Mouse (Mus musculus) CH12.LX (cell line): Measurements from ENCODE around the gene Stat1. TPM values are rescaled to one million over a fixed set of nuclear protein-coding genes. Genes with fewer than 3 reads are reported as not detected.

Source experiments
- DNase-seq: peaks from one replicate; pipeline ENCODE4 v3.0.0-alpha.2; 2013; ENCODE audit errors: extremely low read depth
- H3K27ac ChIP-seq: 2 replicates; pipeline ENCODE4 v1.5.1; 2012; ENCODE audit warnings: low read depth, mild to moderate bottlenecking, control low read depth, moderate library complexity; ENCODE audit not compliant: insufficient read depth
- H3K27me3 ChIP-seq: replicated peaks from 2 replicates; pipeline ENCODE3; 2012; ENCODE audit warnings: inconsistent platforms
- H3K36me3 ChIP-seq, 2 experiments: replicated peaks in 1 of 2; 2 replicates each; pipeline versions ENCODE3 to v1.6.1; 2012; ENCODE audit warnings: inconsistent platforms in 1 of 2, low read length in 1 of 2, mild to moderate bottlenecking in 1 of 2, mixed read lengths in 1 of 2, moderate library complexity in 1 of 2; ENCODE audit not compliant: control insufficient read depth in 1 of 2, insufficient read depth in 1 of 2
- H3K4me1 ChIP-seq, 2 experiments: 2 replicates each; pipeline ENCODE4 v1.6.1; 2012; ENCODE audit warnings: inconsistent platforms in 1 of 2, moderate library complexity in 1 of 2; ENCODE audit not compliant: insufficient read depth in 2 of 2, control insufficient read depth in 1 of 2
- H3K4me2 ChIP-seq: 2 replicates; pipeline ENCODE4 v1.6.1; 2012; ENCODE audit warnings: low read depth, mild to moderate bottlenecking, control low read depth; ENCODE audit not compliant: poor library complexity, insufficient read depth, severe bottlenecking
- H3K4me3 ChIP-seq, 3 experiments: fragments of 150-350 bp in 1 of 3; sonication (generic) in 1 of 3; replicated peaks in 1 of 3; 2 replicates each; pipeline versions ENCODE3 to v1.5.1; 2011 to 2012; ENCODE audit warnings: low read depth in 2 of 3, low read length in 2 of 3, mild to moderate bottlenecking in 2 of 3, moderate library complexity in 2 of 3, control low read depth in 1 of 3, improper control_type of control experiment in 1 of 3, inconsistent platforms in 1 of 3, mixed read lengths in 1 of 3; ENCODE audit not compliant: poor library complexity in 1 of 3
- H3K79me2 ChIP-seq: replicated peaks from 2 replicates; pipeline ENCODE4 v1.6.1; 2012; ENCODE audit warnings: mild to moderate bottlenecking, moderate library complexity; ENCODE audit not compliant: control insufficient read depth, poor library complexity, insufficient read depth, severe bottlenecking; ENCODE audit errors: extremely low read depth
- H3K9ac ChIP-seq: 2 replicates; pipeline ENCODE4 v1.6.1; 2012; ENCODE audit warnings: low read depth, mild to moderate bottlenecking, control low read depth, moderate library complexity; ENCODE audit not compliant: insufficient read depth
- H3K9me3 ChIP-seq: replicated peaks from 2 replicates; pipeline ENCODE3; 2012; ENCODE audit warnings: low read length, inconsistent platforms, mixed read lengths
- BHLHE40 ChIP-seq: IDR thresholded peaks from 2 replicates; pipeline ENCODE4 v1.6.1; 2011; ENCODE audit warnings: mild to moderate bottlenecking, low read depth, low read length, improper control_type of control experiment
- CHD1 ChIP-seq: IDR thresholded peaks from 2 replicates; pipeline ENCODE4 v1.6.1; 2012; ENCODE audit warnings: low read depth, low read length, improper control_type of control experiment, inconsistent platforms
- CHD2 ChIP-seq: IDR thresholded peaks from 2 replicates; pipeline ENCODE4 v1.6.1; 2011; ENCODE audit warnings: low read length, improper control_type of control experiment
- CTCF ChIP-seq, 2 experiments: IDR thresholded peaks in 1 of 2; conservative IDR thresholded peaks in 1 of 2; 2 replicates each; pipeline ENCODE4 v1.5.1; 2011 to 2012; ENCODE audit warnings: low read depth in 2 of 2, low read length in 2 of 2, improper control_type of control experiment in 1 of 2, inconsistent platforms in 1 of 2, mild to moderate bottlenecking in 1 of 2, moderate library complexity in 1 of 2
- E2F4 ChIP-seq: IDR thresholded peaks from 2 replicates; pipeline ENCODE4 v1.6.1; 2011; ENCODE audit warnings: low read depth, low read length, improper control_type of control experiment; ENCODE audit not compliant: insufficient replicate concordance
- ELF1 ChIP-seq: IDR thresholded peaks from 2 replicates; pipeline ENCODE4 v1.6.1; 2014; ENCODE audit warnings: low read depth, mild to moderate bottlenecking, inconsistent platforms, low read length, improper control_type of control experiment
- EP300 ChIP-seq: IDR thresholded peaks from 2 replicates; pipeline ENCODE4 v1.6.1; 2011; ENCODE audit warnings: low read length, improper control_type of control experiment
- ETS1 ChIP-seq: conservative IDR thresholded peaks from 2 replicates; pipeline ENCODE4 v1.6.1; 2012; ENCODE audit warnings: low read depth, mild to moderate bottlenecking, inconsistent platforms, low read length, improper control_type of control experiment, moderate library complexity
- GABPA ChIP-seq: IDR thresholded peaks from 2 replicates; pipeline ENCODE4 v1.6.1; 2012; ENCODE audit warnings: low read depth, low read length, improper control_type of control experiment, inconsistent platforms; ENCODE audit not compliant: insufficient replicate concordance
- HCFC1 ChIP-seq: IDR thresholded peaks from 2 replicates; pipeline ENCODE4 v1.6.1; 2012; ENCODE audit warnings: low read depth, mild to moderate bottlenecking, inconsistent platforms, low read length, improper control_type of control experiment
- IRF4 ChIP-seq: IDR thresholded peaks from 2 replicates; pipeline ENCODE4 v1.6.1; 2014; ENCODE audit warnings: low read depth, mild to moderate bottlenecking, inconsistent platforms, low read length, improper control_type of control experiment
- JUN ChIP-seq: IDR thresholded peaks from 2 replicates; pipeline ENCODE4 v1.6.1; 2011; ENCODE audit warnings: low read depth, mild to moderate bottlenecking, low read length, improper control_type of control experiment, moderate library complexity; ENCODE audit not compliant: insufficient read depth
- JUND ChIP-seq: conservative IDR thresholded peaks from 2 replicates; pipeline ENCODE4 v1.6.1; 2011; ENCODE audit warnings: low read depth, low read length, improper control_type of control experiment
- KAT2A ChIP-seq: IDR thresholded peaks from 2 replicates; pipeline ENCODE4 v1.6.1; 2012; ENCODE audit warnings: low read length, improper control_type of control experiment, inconsistent platforms; ENCODE audit not compliant: insufficient replicate concordance
- MAFK ChIP-seq: IDR thresholded peaks from 2 replicates; pipeline ENCODE4 v1.6.1; 2011; ENCODE audit warnings: low read length, improper control_type of control experiment; ENCODE audit not compliant: insufficient replicate concordance
- MAX ChIP-seq: IDR thresholded peaks from 2 replicates; pipeline ENCODE4 v1.6.1; 2011; ENCODE audit warnings: low read length, improper control_type of control experiment
- MAZ ChIP-seq: IDR thresholded peaks from 2 replicates; pipeline ENCODE4 v1.6.1; 2012; ENCODE audit warnings: low read depth, mild to moderate bottlenecking, inconsistent platforms, low read length, improper control_type of control experiment, moderate library complexity
- MEF2A ChIP-seq: IDR thresholded peaks from 2 replicates; pipeline ENCODE4 v1.6.1; 2014; ENCODE audit warnings: low read depth, mild to moderate bottlenecking, inconsistent platforms, low read length, improper control_type of control experiment, borderline replicate concordance
- MXI1 ChIP-seq: IDR thresholded peaks from 2 replicates; pipeline ENCODE4 v1.6.1; 2011; ENCODE audit warnings: mild to moderate bottlenecking, low read depth, low read length, improper control_type of control experiment
- MYC ChIP-seq: IDR thresholded peaks from 2 replicates; pipeline ENCODE4 v1.6.1; 2011; ENCODE audit warnings: low read depth, mild to moderate bottlenecking, improper control_type of control experiment, low read length
- NELFE ChIP-seq: IDR thresholded peaks from 2 replicates; pipeline ENCODE4 v1.6.1; 2011; ENCODE audit warnings: low read depth, low read length, improper control_type of control experiment
- NRF1 ChIP-seq: IDR thresholded peaks from 2 replicates; pipeline ENCODE4 v1.6.1; 2014; ENCODE audit warnings: low read depth, mild to moderate bottlenecking, inconsistent platforms, low read length, improper control_type of control experiment, moderate library complexity
- PAX5 ChIP-seq: IDR thresholded peaks from 2 replicates; pipeline ENCODE4 v1.6.1; 2012; ENCODE audit warnings: low read length, inconsistent platforms, mixed read lengths
- POLR2A ChIP-seq: IDR thresholded peaks from 2 replicates; pipeline ENCODE4 v1.6.1; 2011; ENCODE audit warnings: low read depth, mild to moderate bottlenecking, improper control_type of control experiment, low read length
- POLR2AphosphoS2 ChIP-seq: IDR thresholded peaks from 2 replicates; pipeline ENCODE4 v1.6.1; 2011; ENCODE audit warnings: low read depth, low read length, improper control_type of control experiment
- RAD21 ChIP-seq: IDR thresholded peaks from 2 replicates; pipeline ENCODE4 v1.6.1; 2011; ENCODE audit warnings: low read depth, mild to moderate bottlenecking, low read length, improper control_type of control experiment, moderate library complexity
- RCOR1 ChIP-seq: conservative IDR thresholded peaks from 2 replicates; pipeline ENCODE4 v1.6.1; 2012; ENCODE audit warnings: low read depth, mild to moderate bottlenecking, inconsistent platforms, low read length, improper control_type of control experiment
- SIN3A ChIP-seq: IDR thresholded peaks from 2 replicates; pipeline ENCODE4 v1.6.1; 2012; ENCODE audit warnings: low read length, improper control_type of control experiment, inconsistent platforms
- SMC3 ChIP-seq: IDR thresholded peaks from 2 replicates; pipeline ENCODE4 v1.6.1; 2011; ENCODE audit warnings: low read depth, low read length, improper control_type of control experiment
- TBP ChIP-seq: conservative IDR thresholded peaks from 2 replicates; pipeline ENCODE4 v1.6.1; 2011; ENCODE audit warnings: low read depth, low read length, improper control_type of control experiment
- TCF12 ChIP-seq: IDR thresholded peaks from 2 replicates; pipeline ENCODE4 v1.6.1; 2014; ENCODE audit warnings: low read depth, mild to moderate bottlenecking, inconsistent platforms, low read length, improper control_type of control experiment
- UBTF ChIP-seq: IDR thresholded peaks from 2 replicates; pipeline ENCODE4 v1.6.1; 2012; ENCODE audit warnings: low read depth, mild to moderate bottlenecking, inconsistent platforms, low read length, improper control_type of control experiment, moderate library complexity
- USF1 ChIP-seq: IDR thresholded peaks from 2 replicates; pipeline ENCODE4 v1.6.1; 2014; ENCODE audit warnings: low read depth, mild to moderate bottlenecking, inconsistent platforms, low read length, improper control_type of control experiment
- USF2 ChIP-seq: conservative IDR thresholded peaks from 2 replicates; pipeline ENCODE4 v1.6.1; 2011; ENCODE audit warnings: low read depth, low read length, improper control_type of control experiment
- ZC3H11A ChIP-seq: IDR thresholded peaks from 2 replicates; pipeline ENCODE4 v1.6.1; 2012; ENCODE audit warnings: low read depth, mild to moderate bottlenecking, inconsistent platforms, low read length, improper control_type of control experiment
- ZKSCAN1 ChIP-seq: IDR thresholded peaks from 2 replicates; pipeline ENCODE4 v1.6.1; 2012; ENCODE audit warnings: low read depth, inconsistent platforms, low read length, improper control_type of control experiment, borderline replicate concordance
- ZMIZ1 ChIP-seq: IDR thresholded peaks from 2 replicates; pipeline ENCODE4 v1.6.1; 2012; ENCODE audit warnings: low read depth, mild to moderate bottlenecking, inconsistent platforms, low read length, improper control_type of control experiment
- ZNF384 ChIP-seq: IDR thresholded peaks from 2 replicates; pipeline ENCODE4 v1.6.1; 2012; ENCODE audit warnings: low read depth, low read length, improper control_type of control experiment, inconsistent platforms
- dilution Hi-C: fragments of 300-500 bp; cut with MboI; formaldehyde crosslinking; loops from 2 replicates; pipeline ENCODE4 v1.14.3; 2020; ENCODE audit warnings: low sequenced_read_pairs; ENCODE audit not compliant: extremely low pct_unique_long_range_greater_than_20kb, extremely low pct_ligation_motif_present
- in situ Hi-C: fragments of 300-500 bp; cut with MboI; formaldehyde crosslinking; loops from 3 replicates; pipeline ENCODE4 v1.14.3; 2019; ENCODE audit warnings: low sequenced_read_pairs, low pct_ligation_motif_present, low pct_unique_long_range_greater_than_20kb, mixed read lengths
- polyA plus RNA-seq: library from polyadenylated mRNA; unstranded; fragments of >175 nt; gene quantifications from 2 replicates; pipeline ENCODE4 v1.2.1, GENCODE M21; 2012; ENCODE audit warnings: low read depth; ENCODE audit not compliant: insufficient read length
- total RNA-seq, 2 experiments: library from RNA; depleted of rRNA; stranded (reverse); fragments of 300-350 nt in 1 of 2; fragments of >200 nt in 1 of 2; gene quantifications; 2 replicates each; pipeline ENCODE4 v1.2.3; 2012 to 2014

The Stat1 gene
- total and polyA plus RNA-seq, 3 experiments, result 101 to 179 (median 143) TPM

GRCm38 (mm10) chr1:52113666-52114069, 5.6 kb upstream of the Stat1 start:
- peaks cover 5 to 24% of the 10 kb centered on the region in 2 experiments for H3K4me1 ChIP-seq
- DNase-seq, result peak; percentile 94
- H3K36me3 ChIP-seq, result no peaks in the 10 kb centered on the region
- dilution Hi-C loops (no loop called here), in situ Hi-C loops (loop anchor here (25.0 kb wide), 1 partner anchor 524 kb away; the partner anchor contains the start of gene Nemp2)
- H3K9me3 ChIP-seq, result no peaks in the 10 kb centered on the region
- peak overlapping the region; percentile 73 for H3K27ac ChIP-seq
- no peaks in the 10 kb centered on the region for H3K79me2 ChIP-seq
- peak overlapping the region in 2 of 3 experiments; percentile 16 to 55 for H3K4me3 ChIP-seq
- peaks cover 2% of the 10 kb centered on the region for H3K27me3 ChIP-seq
- peak overlapping the region; percentile 45 for H3K4me2 ChIP-seq
- TF ChIP-seq CHD2 (peak; percentile 86), USF2 (peak; percentile 85), RAD21 (peak; percentile 40), MAFK (no peak), RCOR1 (no peak; the same call in 1 of the 2 replicates), MYC (peak; percentile 96), POLR2AphosphoS2 (no peak), HCFC1 (peak; percentile 74), PAX5 (no peak), TBP (0 out of 2 replicates have a peak, but pooled peaks have one; percentile 64), UBTF (no peak), TCF12 (peak; percentile 95), NRF1 (peak; percentile 100), POLR2A (peak; percentile 85), NELFE (peak; percentile 73), SIN3A (peak; percentile 91), JUND (no peak), MXI1 (peak; percentile 99), BHLHE40 (peak; percentile 94), ZMIZ1 (peak; percentile 83), EP300 (no peak), E2F4 (no peak), CHD1 (no peak), USF1 (peak; percentile 93), IRF4 (peak; percentile 96), MEF2A (peak; percentile 90), JUN (no peak), MAX (peak; percentile 99), ETS1 (peak; percentile 94), KAT2A (no peak), ZNF384 (0 out of 2 replicates have a peak, but pooled peaks have one; percentile 31), ZKSCAN1 (no peak), CTCF (conservative IDR thresholded peaks at IDR 0.05 in 1 of 2, IDR thresholded peaks at IDR 0.05 in 1 of 2; ENCODE audit: low read depth in 2 of 2, low read length in 2 of 2) (peak in 1 of 2 experiments; percentile 95; a peak in 3 of 4 replicates), ZC3H11A (no peak), SMC3 (peak; percentile 37), ELF1 (peak; percentile 82), MAZ (no peak), GABPA (no peak)
- peak overlapping the region; percentile 30 for H3K9ac ChIP-seq
